ENCODE assay signal across 8 mouse cellular contexts in the genomic region with DNA sequence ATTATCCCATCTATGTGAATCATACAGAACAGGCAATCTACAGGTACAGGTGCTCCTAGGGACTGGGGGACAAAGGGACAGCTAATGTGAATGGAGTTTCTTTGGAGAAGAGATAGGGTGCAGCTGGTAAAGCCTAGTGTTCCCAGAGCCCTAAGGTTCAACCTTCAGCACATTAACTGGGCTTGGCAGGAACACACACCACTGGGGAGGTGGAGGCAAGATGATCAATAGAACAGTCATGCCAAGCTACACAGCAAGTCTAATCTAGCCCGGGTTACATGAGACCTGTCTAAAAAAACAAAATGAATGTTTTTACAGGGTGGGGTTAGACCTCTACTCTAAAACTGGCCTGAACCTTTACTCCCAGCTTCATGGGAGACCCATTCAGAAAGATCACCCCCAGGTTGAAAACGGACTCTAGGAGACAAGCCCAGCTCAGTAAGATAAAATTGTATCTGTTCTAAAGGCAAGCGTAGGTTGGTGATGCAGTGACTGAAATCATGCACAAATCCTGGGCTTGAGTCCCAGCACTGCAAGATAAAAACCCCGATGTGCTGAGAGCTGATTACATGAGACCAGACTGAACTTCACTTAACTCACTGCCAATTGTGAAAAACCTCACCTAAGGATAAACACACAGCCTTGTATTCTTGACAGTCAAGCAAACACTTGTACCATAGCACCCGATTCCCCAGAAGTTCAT. TPM values are rescaled to one million over a fixed set of nuclear protein-coding genes. Genes with fewer than 3 reads are reported as not detected.
DNase-seq lines count a peak whose midpoint lies in the region; ATAC-seq and TF ChIP-seq lines count a peak whose summit lies in the region.

No protein-coding gene starts in this region.

- peak overlapping the region; percentile 79 for H3K4me2 ChIP-seq in heart, embryonic 13.5 days
- peak overlapping the region; percentile 98 for H3K4me2 ChIP-seq in forebrain, embryonic 16.5 days (ENCODE audit: low read length)
- H3K4me2 ChIP-seq in liver, postnatal 0 days (ENCODE audit: low read depth, low read length): peak overlapping the region; percentile 95

- peaks cover 65% of the 10 kb centered on the region for H3K4me1 ChIP-seq in heart, embryonic 13.5 days
- H3K4me1 ChIP-seq in G1E (ENCODE audit: insufficient read depth, low read depth, low read length): peaks cover 63% of the 10 kb centered on the region
- H3K4me1 ChIP-seq in forebrain, embryonic 16.5 days (replicated peaks; ENCODE audit: control insufficient read depth, insufficient read depth, low read length): peaks cover 52% of the 10 kb centered on the region
- peaks cover 38% of the 10 kb centered on the region for H3K4me1 ChIP-seq in liver, postnatal 0 days (ENCODE audit: insufficient read depth)

- no peak for DNase-seq in heart, adult 8-10 months (ENCODE audit: low spot score)
- DNase-seq in G1E (ENCODE audit: low spot score): no peak
- no peak for DNase-seq in liver, postnatal 0 days
- DNase-seq in left cerebral cortex, adult 11 months (ENCODE audit: low spot score): no peak
- DNase-seq in MN1 (ENCODE audit: low spot score): no peak
- no peak for DNase-seq in kidney, postnatal 25 days

- H3K36me3 ChIP-seq in heart, embryonic 13.5 days: peaks cover 52% of the 10 kb centered on the region
- peaks cover 56% of the 10 kb centered on the region for H3K36me3 ChIP-seq in G1E (replicated peaks)
- peaks cover 15% of the 10 kb centered on the region for H3K36me3 ChIP-seq in forebrain, embryonic 16.5 days (ENCODE audit: control insufficient read depth, insufficient read depth)
- peaks cover 17% of the 10 kb centered on the region for H3K36me3 ChIP-seq in liver, postnatal 0 days (replicated peaks; ENCODE audit: insufficient read depth, low read length)

- no peaks in the 10 kb centered on the region for H3K9me3 ChIP-seq in heart, embryonic 13.5 days
- no peaks in the 10 kb centered on the region for H3K9me3 ChIP-seq in G1E (replicated peaks)
- no peaks in the 10 kb centered on the region for H3K9me3 ChIP-seq in forebrain, embryonic 16.5 days (ENCODE audit: control insufficient read depth, low read length)
- H3K9me3 ChIP-seq in liver, postnatal 0 days (ENCODE audit: low read length): no peaks in the 10 kb centered on the region

- WGBS in heart, embryonic 13.5 days: 5% methylated on average over 5 of the region's 5 CpGs
- WGBS in forebrain, embryonic 16.5 days: 10% methylated on average over 5 of the region's 5 CpGs
- 6% methylated on average over 5 of the region's 5 CpGs for WGBS in liver, postnatal 0 days (ENCODE audit: insufficient replicate concordance)

- H3K9ac ChIP-seq in heart, embryonic 13.5 days: peak overlapping the region; percentile 96
- H3K9ac ChIP-seq in forebrain, embryonic 16.5 days (replicated peaks; ENCODE audit: low read depth, low read length): peak overlapping the region; percentile 70
- peak overlapping the region; percentile 83 for H3K9ac ChIP-seq in liver, postnatal 0 days (replicated peaks)

- 0 out of 2 replicates have a peak, but pooled peaks have one; percentile 21 for TF ChIP-seq EP300 in liver, postnatal 0 days (IDR thresholded peaks at IDR 0.05; ENCODE audit: low read depth)

- no peak for ATAC-seq in heart, embryonic 13.5 days (ENCODE audit: extremely low read depth, insufficient number of reproducible peaks, low FRiP score, low TSS enrichment)
- ATAC-seq in G1E (ENCODE audit: extremely low read depth, insufficient number of reproducible peaks, low FRiP score, poor library complexity, severe bottlenecking): no peak
- ATAC-seq in forebrain, embryonic 16.5 days: no peak
- no peak for ATAC-seq in liver, postnatal 0 days

- H3K27ac ChIP-seq in heart, embryonic 13.5 days (replicated peaks): peak overlapping the region; percentile 96; the same call in 1 of the 2 replicates
- H3K27ac ChIP-seq in forebrain, embryonic 16.5 days (ENCODE audit: low read length): peak overlapping the region; percentile 18; the same call in 1 of the 2 replicates
- no peak overlapping the region for H3K27ac ChIP-seq in liver, postnatal 0 days (ENCODE audit: low read depth)

- H3K27me3 ChIP-seq in heart, embryonic 13.5 days (replicated peaks): no peaks in the 10 kb centered on the region
- no peaks in the 10 kb centered on the region for H3K27me3 ChIP-seq in G1E (ENCODE audit: insufficient read depth, low read length)
- H3K27me3 ChIP-seq in forebrain, embryonic 16.5 days (replicated peaks; ENCODE audit: control insufficient read depth, insufficient read depth, low read length): no peaks in the 10 kb centered on the region
- no peaks in the 10 kb centered on the region for H3K27me3 ChIP-seq in liver, postnatal 0 days (ENCODE audit: insufficient read depth, low read length)

- peak overlapping the region; percentile 90 for H3K4me3 ChIP-seq in heart, embryonic 13.5 days
- peak overlapping the region; percentile 97 for H3K4me3 ChIP-seq in G1E (ENCODE audit: low read depth, low read length)
- H3K4me3 ChIP-seq in forebrain, embryonic 16.5 days (replicated peaks; ENCODE audit: low read length): peak overlapping the region; percentile 80
- H3K4me3 ChIP-seq in liver, postnatal 0 days (ENCODE audit: low read depth, low read length): peak overlapping the region; percentile 69

- TF ChIP-seq CTCF in G1E (IDR thresholded peaks at IDR 0.05; ENCODE audit: low read depth, low read length): no peak
- no peak for TF ChIP-seq CTCF in liver, postnatal 0 days (IDR thresholded peaks at IDR 0.05; ENCODE audit: low read depth)

RNA-seq across cellular contexts. Expression of a gene that starts 12.1 kb away (rescaled TPM):
- polyA plus RNA-seq in heart, embryonic 13.5 days (2015; fragmentation: Nextera tagmentation; extraction: Ambion mirVana): 137 and 146 TPM in 2 replicates
- total RNA-seq in heart, adult 8-10 months (2022): 100 to 1,000 TPM in 3 of 4 experiments, 10 to 100 TPM in 1; 97.9 to 108 (median 104) TPM
- total RNA-seq in G1E (2014; fragmentation: Nextera tagmentation) (173 and 224 TPM in 2 replicates), G1E (2017) (69.5 and 71.0 TPM in 2 replicates)
- 132 and 146 TPM in 2 replicates for polyA plus RNA-seq in G1E (2012)
- polyA plus RNA-seq in forebrain, embryonic 16.5 days (2015; fragmentation: Nextera tagmentation; extraction: Ambion mirVana): 91.0 and 92.3 TPM in 2 replicates
- polyA plus RNA-seq in liver, postnatal 0 days (2015; fragmentation: Nextera tagmentation; extraction: Ambion mirVana): 54.7 and 55.1 TPM in 2 replicates
